ENCODE assay signal across 7 mouse cellular contexts in the genomic region with DNA sequence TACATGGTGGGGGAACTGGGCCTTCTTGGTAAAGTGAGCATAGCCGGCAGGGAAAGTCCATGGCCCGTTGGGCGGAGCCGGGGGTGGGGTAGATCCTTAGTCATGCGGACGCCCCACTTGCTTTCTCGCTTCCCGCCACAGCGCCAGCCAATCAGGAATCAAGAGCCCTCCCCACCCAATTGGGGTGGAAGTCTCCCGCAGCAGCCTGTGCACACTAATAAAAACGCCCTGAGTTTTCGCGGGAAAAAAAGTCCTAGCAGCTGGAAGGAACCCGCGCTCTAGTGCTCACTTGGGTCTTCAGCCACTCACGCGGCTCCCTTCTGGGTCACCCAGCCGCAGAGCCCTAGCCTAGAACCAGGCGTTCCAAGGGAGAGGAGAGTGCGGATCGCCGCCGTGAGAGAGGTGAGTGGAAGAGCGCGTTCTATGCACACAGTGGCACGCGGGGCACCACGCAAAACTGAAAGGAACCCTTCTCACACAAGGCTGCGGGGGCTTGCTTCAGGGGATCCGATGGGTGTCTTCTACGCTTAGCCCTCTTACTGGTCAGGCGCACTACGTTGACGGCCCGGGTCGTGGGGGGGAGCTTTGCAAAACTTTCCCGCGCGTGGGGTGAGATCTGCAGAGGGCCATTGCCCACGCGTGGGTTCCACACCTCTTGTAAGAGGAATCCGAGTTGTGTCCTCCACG. TPM values are rescaled to one million over a fixed set of nuclear protein-coding genes. Genes with fewer than 3 reads are reported as not detected.
DNase-seq lines count a peak whose midpoint lies in the region; ATAC-seq and TF ChIP-seq lines count a peak whose summit lies in the region.

Gene Uhrf1, plus strand, starts transcription at position 162 of the 687 bp plus-strand sequence.

- peak within 1 kb of the TSS; percentile 96 for H3K4me2 ChIP-seq in hindbrain, embryonic 16.5 days (ENCODE audit: low read length)
- peak within 1 kb of the TSS; percentile 98 for H3K4me2 ChIP-seq in liver, embryonic 12.5 days
- peak within 1 kb of the TSS; percentile 97 for H3K4me2 ChIP-seq in myocyte (ENCODE audit: low read depth)

- WGBS in hindbrain, embryonic 16.5 days = under 1% methylated on average over 43 of the region's 43 CpGs
- under 1% methylated on average over 43 of the region's 43 CpGs for WGBS in liver, embryonic 12.5 days (ENCODE audit: insufficient replicate concordance)

- DNase-seq in Muller cell, postnatal 12 days (ENCODE audit: inconsistent ontology term) = peak; percentile 94
- peak; percentile 56 for DNase-seq in gastrocnemius, adult 18-20 months (ENCODE audit: low spot score)
- peak; percentile 66 to 79 for DNase-seq in thymus, adult 18-20 months

- H3K27ac ChIP-seq in bone marrow macrophage, adult 2 months (ENCODE audit: insufficient read depth, low read depth, low read length) = peak within 1 kb of the TSS; percentile 66
- peak within 1 kb of the TSS; percentile 44; the same call in 1 of the 2 replicates for H3K27ac ChIP-seq in hindbrain, embryonic 16.5 days (ENCODE audit: low read depth, low read length)
- peak within 1 kb of the TSS; percentile 96 for H3K27ac ChIP-seq in liver, embryonic 12.5 days

- H3K9ac ChIP-seq in hindbrain, embryonic 16.5 days (ENCODE audit: low read depth, low read length) = peak within 1 kb of the TSS; percentile 75
- peak within 1 kb of the TSS; percentile 92 for H3K9ac ChIP-seq in liver, embryonic 12.5 days

- no peaks in the 10 kb centered on the region for H3K36me3 ChIP-seq in hindbrain, embryonic 16.5 days (ENCODE audit: control insufficient read depth, insufficient read depth, low read length)
- H3K36me3 ChIP-seq in liver, embryonic 12.5 days = peaks cover 38% of the 10 kb centered on the region
- H3K36me3 ChIP-seq in myocyte (ENCODE audit: control insufficient read depth, insufficient read depth) = no peaks in the 10 kb centered on the region

- H3K4me3 ChIP-seq in bone marrow macrophage, adult 2 months (ENCODE audit: insufficient read depth, low read length) = peak within 1 kb of the TSS; percentile 85
- peak within 1 kb of the TSS; percentile 89 for H3K4me3 ChIP-seq in hindbrain, embryonic 16.5 days (ENCODE audit: low read length)
- H3K4me3 ChIP-seq in liver, embryonic 12.5 days = peak within 1 kb of the TSS; percentile 90
- peak within 1 kb of the TSS; percentile 83 for H3K4me3 ChIP-seq in myocyte

- no peaks in the 10 kb centered on the region; the same call in 1 of the 2 replicates for H3K27me3 ChIP-seq in hindbrain, embryonic 16.5 days (replicated peaks; ENCODE audit: control insufficient read depth, insufficient read depth, low read length)
- H3K27me3 ChIP-seq in liver, embryonic 12.5 days (replicated peaks) = no peaks in the 10 kb centered on the region; the same call in 1 of the 2 replicates
- no peaks in the 10 kb centered on the region for H3K27me3 ChIP-seq in myocyte (ENCODE audit: control insufficient read depth, insufficient read depth, insufficient read length)

- peaks cover 35% of the 10 kb centered on the region for H3K79me2 ChIP-seq in myocyte (ENCODE audit: control insufficient read depth, insufficient read depth)

- H3K4me1 ChIP-seq in bone marrow macrophage, adult 2 months (ENCODE audit: control insufficient read depth, insufficient read depth, low read length) = peaks cover 6% of the 10 kb centered on the region
- peaks cover 24% of the 10 kb centered on the region for H3K4me1 ChIP-seq in hindbrain, embryonic 16.5 days (ENCODE audit: control insufficient read depth, insufficient read depth, low read depth, low read length)
- H3K4me1 ChIP-seq in liver, embryonic 12.5 days = peaks cover 51% of the 10 kb centered on the region

- peak within 1 kb of the TSS; percentile 5 for H3ac ChIP-seq in myocyte (ENCODE audit: control insufficient read depth, insufficient read length)

- TF ChIP-seq POLR2A in bone marrow macrophage, adult 2 months (IDR thresholded peaks at IDR 0.05; ENCODE audit: borderline replicate concordance, low read depth, low read length) = no peak
- no peak for TF ChIP-seq POLR2A in myocyte (IDR thresholded peaks at IDR 0.05; ENCODE audit: insufficient read length, low read depth)

- ATAC-seq in hindbrain, embryonic 16.5 days = peak; percentile 46
- peak; percentile 85 for ATAC-seq in liver, embryonic 12.5 days

- TF ChIP-seq CTCF in bone marrow macrophage, adult 2 months (IDR thresholded peaks at IDR 0.05; ENCODE audit: low read depth, low read length) = no peak

- H3K9me3 ChIP-seq in hindbrain, embryonic 16.5 days (ENCODE audit: control insufficient read depth, low read length) = no peaks in the 10 kb centered on the region
- H3K9me3 ChIP-seq in liver, embryonic 12.5 days (replicated peaks) = no peaks in the 10 kb centered on the region

TF ChIP-seq in myocyte, 11 proteins besides CTCF, POLR2A, EP300 and RAD21:
- TF ChIP-seq MYOG (IDR thresholded peaks at IDR 0.05; ENCODE audit: control insufficient read depth in 1 of 3, insufficient read depth in 1 of 3, insufficient read length in 2 of 3, low read depth in 2 of 3) (no peak), TCF12 (IDR thresholded peaks at IDR 0.05; ENCODE audit: insufficient read depth, poor library complexity, severe bottlenecking) (no peak), E2F4 (IDR thresholded peaks at IDR 0.05; ENCODE audit: insufficient read depth) (peak; percentile 27), REST (IDR thresholded peaks at IDR 0.05; ENCODE audit: insufficient read depth, insufficient read length) (no peak)

RNA-seq across cellular contexts. Expression of gene Uhrf1, which starts in this region (rescaled TPM):
- polyA plus RNA-seq in bone marrow macrophage, adult 2 months (2012; ENCODE audit: insufficient read depth, insufficient read length, missing spikeins) = 23.9 and 29.3 TPM in 2 replicates
- total RNA-seq in gastrocnemius, adult 18-20 months (2021) = under 1 TPM; 0.19 to 0.23 TPM
- polyA plus RNA-seq in hindbrain, embryonic 16.5 days (2015; fragmentation: Nextera tagmentation; extraction: Ambion mirVana) = 23.3 and 28.2 TPM in 2 replicates
- polyA plus RNA-seq in liver, embryonic 12.5 days (2016; fragmentation: Nextera tagmentation; extraction: Ambion mirVana) = 153 and 154 TPM in 2 replicates
- polyA plus RNA-seq in myocyte (2012; fragmentation: generic; extraction: Trizol) = 18.4 TPM

Comparison
In these comparisons a context has a peak if more than half of its experiments do, and no peak if none do; other contexts are left out.
1. Peak in every context shown above with its lines: DNase-seq, ATAC-seq, H3K4me3 ChIP-seq and H3K27ac ChIP-seq.
2. Peak in DNase-seq in gastrocnemius, adult 18-20 months; RNA of the gene not detected or under 1 TPM.
3. H3K27ac ChIP-seq: peak in every context shown above with its lines; median percentile 96 in liver, embryonic 12.5 days; 66 in bone marrow macrophage, adult 2 months; 44 in hindbrain, embryonic 16.5 days.